Mouse (Mus musculus): ENCODE data around the gene Camkk2.

Camkk2 gene

DNA sequence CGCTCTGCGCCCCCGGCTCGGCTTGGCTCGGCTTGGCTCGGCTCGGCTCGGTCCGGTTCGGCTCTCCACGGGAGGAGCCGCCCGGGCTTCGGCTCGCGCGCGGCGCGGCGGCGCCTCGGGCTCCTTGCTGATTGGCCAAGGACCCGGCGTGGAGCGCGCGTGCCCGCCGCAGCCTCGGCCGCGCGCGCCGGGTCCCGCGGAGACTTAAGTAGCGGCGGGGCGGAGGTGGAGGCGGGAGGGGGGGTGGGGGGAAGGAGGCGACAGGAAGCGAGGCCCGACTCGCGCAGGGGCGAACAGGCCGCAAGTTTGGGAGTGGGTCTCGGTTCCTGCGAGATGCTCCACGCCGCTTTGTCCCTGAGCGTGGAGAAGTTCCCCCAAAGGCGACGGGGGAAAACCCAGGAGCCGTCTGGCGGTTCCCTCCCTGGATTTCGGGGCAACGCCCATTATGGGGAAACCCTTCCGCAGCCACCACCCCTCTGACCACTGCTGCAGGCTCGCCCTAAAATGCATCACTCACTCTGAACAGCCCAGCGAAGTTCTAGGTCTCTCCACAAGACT, at the start of gene Camkk2:
Gene Camkk2 (minus strand): TSS at position 133 of the 558 bp plus-strand sequence.
- peak; percentile 83 for DNase-seq (ENCODE audit: low read depth, low spot score)

- DNase-seq (ENCODE audit: low read depth, low spot score), result no peak
Measured at GRCm38 (mm10) chr5:122825099-122825498, 45.9 kb upstream of the Camkk2 start.

DNA sequence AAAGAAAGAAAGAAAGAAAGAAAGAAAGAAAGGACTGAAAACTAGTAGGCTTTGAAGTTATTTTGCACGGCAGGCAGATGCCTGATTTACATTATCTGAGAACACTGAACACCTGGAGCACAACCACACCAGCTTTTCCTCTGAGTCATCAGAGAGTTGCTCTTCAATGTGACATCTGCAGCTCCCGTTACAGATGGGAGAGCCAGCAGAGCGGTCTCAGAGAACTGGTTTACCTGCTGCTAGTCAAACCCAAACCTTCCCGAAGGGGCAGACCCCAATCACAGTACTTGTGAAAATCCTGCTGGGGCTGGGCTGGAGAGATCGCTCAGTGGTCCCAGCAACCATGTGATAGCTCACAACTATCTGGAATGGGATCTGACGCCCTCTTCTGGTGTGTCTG, 45.2 kb upstream of the Camkk2 start:
- no peak for DNase-seq (ENCODE audit: low read depth, low spot score)

- no peak for DNase-seq (ENCODE audit: low read depth, low spot score)
Measured at GRCm38 (mm10) chr5:122823976-122824375, 44.8 kb upstream of the Camkk2 start.

DNA sequence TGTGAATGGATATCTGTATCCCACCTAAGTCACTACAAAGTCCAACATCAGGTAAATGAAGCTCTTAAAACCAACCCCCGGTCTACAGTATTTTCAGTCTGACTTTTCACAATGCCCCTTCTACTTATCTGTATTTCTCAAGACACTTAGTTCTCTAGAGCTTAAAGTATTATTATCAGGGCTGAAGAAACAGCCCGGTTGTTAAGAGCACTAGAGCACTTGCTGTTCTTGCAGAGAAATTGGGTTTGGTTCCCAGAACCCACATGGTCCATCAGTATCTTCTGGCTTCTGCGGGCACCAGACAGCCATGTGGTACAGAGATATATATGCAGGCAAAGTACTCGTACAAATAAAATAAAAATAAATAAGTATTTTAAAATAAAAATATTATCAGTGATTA, 43.2 kb upstream of the Camkk2 start:
- no peak for DNase-seq (ENCODE audit: low read depth, low spot score)

- no peak for DNase-seq (ENCODE audit: low read depth, low spot score)
Measured at GRCm38 (mm10) chr5:122821524-122821885, 42.3 kb upstream of the Camkk2 start.

DNA sequence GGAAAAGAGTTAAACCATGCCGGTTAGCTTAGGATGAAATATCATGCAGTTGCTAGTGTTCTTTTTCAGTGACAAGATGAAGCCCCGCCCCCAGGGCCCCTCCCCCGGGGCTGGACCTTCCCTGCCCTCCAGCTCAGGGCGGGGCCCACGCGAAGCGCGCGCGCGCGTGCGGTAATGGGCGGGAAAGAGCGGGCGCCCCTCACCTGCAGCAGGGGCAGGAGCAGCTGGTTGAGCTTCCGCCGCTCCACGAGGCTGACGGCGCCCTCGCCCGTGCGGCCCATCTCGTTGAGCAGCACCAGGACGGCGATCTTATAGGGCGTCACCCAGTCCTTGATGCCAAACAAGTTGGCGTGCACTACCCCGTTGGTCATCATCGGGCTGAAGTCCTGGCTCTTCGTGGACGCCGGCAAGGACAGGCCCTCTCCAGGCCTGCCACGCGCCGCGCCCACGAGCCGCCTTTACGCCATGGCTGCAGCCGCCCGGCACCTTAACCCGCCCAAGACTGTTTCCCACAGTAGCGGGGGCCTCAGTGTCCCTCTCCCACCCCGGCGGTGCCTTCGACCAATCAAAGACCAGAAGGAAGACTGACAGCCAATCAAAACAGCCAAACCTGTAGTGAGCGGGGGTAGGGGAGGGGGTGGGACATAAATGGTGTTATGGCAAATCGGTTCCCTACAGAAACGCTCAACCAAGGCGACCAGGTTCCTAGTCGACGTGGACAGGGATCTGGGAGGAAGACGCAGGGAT, 41.7 kb upstream of the Camkk2 start, which contains the start of gene Anapc5:
Gene Anapc5 (minus strand): TSS at position 563 of the 747 bp plus-strand sequence.
- peak; percentile 97 for DNase-seq (ENCODE audit: low read depth, low spot score)

GRCm38 (mm10) chr5:122812699-122813098, 33.5 kb upstream of the Camkk2 start:
- DNase-seq (ENCODE audit: low read depth, low spot score), result no peak

DNA sequence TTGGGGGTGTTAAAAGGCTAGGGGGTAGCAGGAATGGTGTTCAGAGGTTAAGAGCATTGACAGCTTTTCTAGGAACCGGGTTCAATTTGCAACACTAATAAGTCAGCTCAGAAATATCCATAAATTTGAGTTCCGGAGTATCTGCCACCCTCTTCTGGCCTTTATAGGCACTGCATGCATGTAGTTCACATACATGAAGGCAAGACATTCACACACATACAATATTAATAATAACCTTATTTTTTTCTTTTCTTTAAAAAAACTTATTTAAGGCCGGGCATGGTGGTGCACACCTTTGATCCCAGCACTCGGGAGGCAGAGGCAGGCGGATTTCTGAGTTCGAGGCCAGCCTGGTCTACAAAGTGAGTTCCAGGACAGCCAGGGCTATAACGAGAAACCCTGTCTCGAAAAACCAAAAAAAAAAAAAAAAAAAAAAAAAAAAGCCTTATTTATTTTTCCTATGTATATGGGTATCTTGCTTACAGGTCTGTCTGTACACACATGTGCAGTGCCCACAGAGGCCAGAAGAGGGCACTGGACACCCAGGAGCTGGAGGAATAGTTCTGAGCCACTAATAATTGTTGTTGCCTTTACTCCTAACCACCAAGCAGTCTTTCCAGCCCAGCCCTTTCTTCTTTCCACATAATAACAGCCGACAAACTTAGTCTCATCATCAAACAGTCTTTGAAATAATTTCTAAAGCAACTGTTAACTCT, 32.3 kb upstream of the Camkk2 start:
- DNase-seq (ENCODE audit: low read depth, low spot score), result peak; percentile 67

DNA sequence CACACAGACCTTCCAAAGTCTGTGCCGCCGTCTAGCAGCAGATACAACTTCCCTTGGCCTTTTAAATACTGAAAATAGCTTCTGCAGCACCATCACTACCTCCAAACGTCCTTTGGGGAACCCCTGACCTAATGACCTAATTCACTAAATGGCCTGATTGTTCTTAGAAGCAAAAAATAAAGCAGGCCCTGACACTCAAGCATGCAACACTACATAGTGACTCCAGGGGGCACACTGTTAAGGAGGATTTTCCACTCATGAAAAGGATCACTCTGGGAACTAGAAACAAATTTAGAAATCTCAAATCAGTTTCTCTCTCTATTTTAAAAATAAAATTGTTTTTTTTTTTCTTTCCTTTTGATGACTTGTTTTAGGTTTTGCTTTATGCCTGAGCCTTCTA, 26.3 kb upstream of the Camkk2 start:
- no peak for DNase-seq (ENCODE audit: low read depth, low spot score)

DNA sequence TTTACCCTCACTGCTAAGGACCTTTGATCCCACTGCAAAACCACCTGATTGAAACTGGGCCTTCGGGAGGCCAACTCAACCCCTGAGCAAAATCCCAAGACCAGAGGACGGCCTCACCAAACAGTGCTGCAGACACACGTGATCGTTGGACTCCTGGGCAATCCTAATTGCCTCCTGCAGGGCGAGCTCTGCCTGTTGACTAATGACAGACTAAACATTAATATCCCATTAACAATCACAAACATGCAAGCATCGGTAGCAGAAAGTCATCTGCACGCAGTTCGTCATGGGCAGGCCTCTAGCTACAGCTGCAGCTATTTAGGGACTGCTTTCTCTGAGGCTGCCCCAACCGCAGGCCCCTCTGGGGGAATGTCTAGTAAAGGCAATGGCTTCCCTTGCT, 23.5 kb upstream of the Camkk2 start:
- DNase-seq (ENCODE audit: low read depth, low spot score), result no peak

DNA sequence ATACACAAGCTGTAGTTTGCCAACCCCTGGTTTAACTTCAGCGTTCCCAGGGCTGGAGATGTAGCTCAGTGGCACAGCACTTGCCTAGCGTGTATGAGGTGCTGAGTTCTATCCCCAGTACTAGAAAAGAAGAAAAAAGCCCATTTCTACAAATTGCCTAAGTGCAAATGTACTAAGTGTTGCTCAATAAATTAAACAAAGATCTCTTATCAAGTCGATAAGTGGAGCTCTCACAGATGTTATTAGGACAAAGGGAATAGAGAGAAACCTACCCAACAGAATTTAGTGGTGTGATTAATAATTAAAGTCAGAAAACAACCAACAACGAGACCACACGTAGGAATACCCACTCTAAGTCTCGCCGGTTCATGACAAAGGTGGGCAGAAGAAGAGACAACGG, 22.5 kb upstream of the Camkk2 start:
- DNase-seq (ENCODE audit: low read depth, low spot score), result no peak

DNA sequence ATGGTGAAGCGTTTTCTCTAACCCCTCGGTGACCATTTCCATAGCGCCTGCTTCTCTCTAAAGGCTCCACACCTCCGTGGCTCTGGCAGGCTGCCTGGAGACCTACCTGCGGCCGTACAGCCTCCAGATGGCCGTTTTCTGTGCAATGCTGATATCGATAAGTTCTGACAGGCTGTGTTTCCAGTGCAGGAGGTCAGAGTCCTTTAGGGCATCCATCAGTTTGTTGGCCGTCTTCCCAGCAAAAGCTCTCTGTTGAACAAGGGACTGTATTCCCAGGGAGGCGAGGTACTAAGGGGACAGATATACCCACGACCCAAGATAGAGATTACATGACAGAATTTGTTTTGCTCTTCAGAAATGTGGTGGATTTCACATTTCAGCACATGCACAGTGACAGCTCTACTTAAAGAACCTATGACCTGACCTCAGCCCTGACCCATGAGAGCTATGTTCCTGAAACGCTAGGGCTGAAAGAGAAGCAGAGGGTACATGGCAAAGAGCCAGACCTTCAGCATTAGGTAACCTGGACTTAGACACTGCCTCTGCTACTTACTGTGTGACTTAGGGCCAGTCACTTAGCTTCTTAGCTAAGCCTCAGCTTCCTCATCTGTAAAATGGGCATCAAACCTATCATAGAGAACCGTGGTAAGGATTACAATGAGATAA, 21.3 kb upstream of the Camkk2 start:
- no peak for DNase-seq (ENCODE audit: low read depth, low spot score)

GRCm38 (mm10) chr5:122799379-122800344, 20.5 kb upstream of the Camkk2 start:
- DNase-seq (ENCODE audit: low read depth, low spot score), result peak; percentile 46

DNA sequence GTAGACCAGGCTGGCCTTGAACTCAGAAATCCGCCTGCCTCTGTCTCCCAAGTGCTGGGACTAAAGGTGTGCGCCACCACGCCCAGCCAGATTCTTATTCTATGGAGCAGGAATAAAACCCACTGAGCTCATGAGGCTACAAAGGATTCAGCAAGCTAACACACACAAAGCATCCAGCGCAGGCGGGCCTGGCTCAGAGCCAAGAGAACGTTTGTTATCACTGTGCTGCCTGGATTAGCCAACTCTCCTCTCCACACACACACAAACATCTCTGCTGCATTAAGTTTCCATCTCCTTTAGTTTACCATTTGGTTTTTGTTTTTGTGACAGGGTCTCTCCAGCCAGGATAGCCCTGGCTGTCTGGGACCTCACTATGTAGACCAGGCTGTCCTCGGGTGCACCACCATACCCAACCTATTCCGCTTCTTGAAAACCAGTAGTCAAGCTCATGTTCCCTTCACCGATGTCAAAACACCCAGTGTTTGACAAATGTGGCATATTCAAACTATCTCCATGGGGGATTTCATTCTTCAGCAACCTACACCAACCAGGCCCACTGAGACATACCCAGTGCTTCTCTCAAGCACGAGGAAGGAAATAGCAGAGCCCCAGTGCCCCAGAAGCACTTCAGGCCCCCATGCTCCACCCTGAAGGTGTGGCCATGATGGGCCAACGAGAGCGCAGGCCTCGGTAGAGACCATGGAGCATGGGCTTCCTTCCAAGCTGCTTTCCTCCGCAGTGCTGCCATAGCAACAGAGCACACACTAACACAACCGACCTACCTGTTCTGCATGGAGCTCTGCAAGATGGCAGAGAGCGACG, 19.6 kb upstream of the Camkk2 start:
- DNase-seq (ENCODE audit: low read depth, low spot score), result no peak

DNA sequence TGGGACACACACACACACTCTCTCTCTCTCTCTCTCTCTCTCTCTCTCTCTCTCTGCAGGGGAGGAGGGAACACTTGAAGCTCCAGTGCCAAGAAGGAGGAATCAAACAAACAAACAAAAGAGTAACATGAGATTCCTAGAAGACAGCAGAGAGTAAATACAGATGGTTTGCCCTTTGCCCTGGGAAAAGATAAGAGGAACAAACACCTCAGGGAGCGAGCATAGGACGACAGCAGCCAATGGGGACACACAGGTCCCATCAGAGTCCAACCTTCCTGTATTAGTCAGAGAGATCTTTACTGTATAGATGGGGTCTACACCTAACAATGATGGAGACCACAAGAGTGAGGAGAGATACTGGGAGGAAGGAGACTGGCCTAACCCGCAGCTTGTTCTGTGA, 18.7 kb upstream of the Camkk2 start:
- no peak for DNase-seq (ENCODE audit: low read depth, low spot score)

DNA sequence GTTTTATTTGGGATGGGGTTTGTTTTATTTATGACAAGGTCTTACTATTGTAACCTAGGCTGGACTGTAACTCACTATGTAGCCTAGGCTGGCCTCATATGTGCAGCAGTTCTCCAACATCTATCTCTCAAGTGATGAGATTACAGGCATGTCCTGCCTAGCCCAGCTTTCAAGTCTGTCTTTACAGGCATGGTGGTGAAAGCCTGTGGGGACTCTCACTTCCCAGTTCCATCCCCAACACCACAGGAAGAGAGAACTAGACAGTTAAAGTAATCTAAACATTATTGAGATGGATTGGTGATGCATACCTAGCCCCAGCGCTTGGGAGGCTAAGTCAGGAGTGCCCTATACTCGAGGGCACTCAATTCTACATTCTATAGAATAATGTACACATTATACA, 9.5 kb upstream of the Camkk2 start:
- DNase-seq (ENCODE audit: low read depth, low spot score), result no peak

- no peak for DNase-seq (ENCODE audit: low read depth, low spot score)
Measured at GRCm38 (mm10) chr5:122786035-122786819, 7.0 kb upstream of the Camkk2 start.

DNA sequence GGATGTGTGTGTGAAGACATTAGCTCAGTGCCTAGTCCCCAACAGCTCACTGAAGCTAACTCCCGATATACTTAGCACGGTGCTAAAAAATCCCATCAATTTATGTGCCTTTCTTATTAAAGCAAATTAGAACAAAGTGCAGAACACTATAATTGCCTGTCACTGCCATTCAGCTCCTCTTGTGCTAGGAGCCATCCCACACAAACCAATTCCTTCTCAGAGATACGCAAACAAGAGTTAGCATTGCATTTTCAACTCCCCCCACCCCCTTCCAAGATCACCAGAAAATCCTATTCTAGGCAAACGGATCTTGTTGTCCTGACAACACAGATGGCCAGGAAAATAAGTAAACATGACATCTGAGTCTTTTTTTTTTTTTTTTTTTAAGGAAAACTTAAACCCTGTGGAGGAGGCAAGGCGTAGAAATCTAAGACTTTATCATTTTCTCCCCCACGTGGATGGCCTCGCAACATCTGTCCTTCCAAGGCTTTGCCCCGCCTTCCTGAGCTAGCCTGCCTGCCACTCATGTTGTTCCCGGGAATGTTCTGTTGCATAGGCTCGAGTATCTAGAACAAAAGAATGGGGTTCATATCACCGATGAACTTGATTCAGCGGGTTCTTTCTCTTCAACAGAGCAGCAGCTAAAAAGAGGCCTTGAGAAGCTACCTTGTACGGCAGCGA, 4.7 kb upstream of the Camkk2 start:
- DNase-seq (ENCODE audit: low read depth, low spot score), result no peak

Measured in skeletal muscle tissue, adult 2 months (tissue).